Mouse (Mus musculus) spleen, postnatal 36 days (tissue): Measurements from ENCODE around the gene Traf2.
A peak's percentile ranks its signal among the peaks of the same experiment; 100 is the strongest.
"Not testable (repeated sequence)": the region's sequence is repeated elsewhere in the genome, so short reads cannot be mapped to it uniquely, and the experiment has no call there.

Experiments
- DNase-seq, 2 experiments: peaks; one replicate each; pipeline ENCODE4 v3.0.0; 2022; ENCODE audit warnings: low spot score in 2 of 2, mixed read lengths in 1 of 2

Traf2 gene

GRCm38 (mm10) chr2:25575432-25576027 is 28.8 kb upstream of the Traf2 start:
- peak; percentile 50 to 54 for DNase-seq

GRCm38 (mm10) chr2:25574579-25575431 is 28.1 kb upstream of the Traf2 start, which contains the start of the genes Mamdc4 and Phpt1:
Gene Mamdc4, minus strand, starts transcription at chr2:25574845.
Gene Phpt1, minus strand, starts transcription at chr2:25575224.
- peak; percentile 95 for DNase-seq

GRCm38 (mm10) chr2:25574136-25574535 is 27.4 kb upstream of the Traf2 start:
- DNase-seq = no peak

GRCm38 (mm10) chr2:25573068-25573467 is 26.3 kb upstream of the Traf2 start:
- no peak for DNase-seq

- no peak for DNase-seq
These were observed 24.5 kb upstream of the Traf2 start for GRCm38 (mm10) chr2:25571221-25571620.

GRCm38 (mm10) chr2:25569323-25569722 is 22.6 kb upstream of the Traf2 start:
- no peak for DNase-seq

- no peak for DNase-seq
These were observed 21.8 kb upstream of the Traf2 start for GRCm38 (mm10) chr2:25568473-25569019.

GRCm38 (mm10) chr2:25566558-25566957 is 19.8 kb upstream of the Traf2 start:
- DNase-seq = no peak

GRCm38 (mm10) chr2:25565741-25566140 is 19.0 kb upstream of the Traf2 start:
- DNase-seq = no peak

GRCm38 (mm10) chr2:25561946-25562345 is 15.2 kb upstream of the Traf2 start:
- no peak for DNase-seq

GRCm38 (mm10) chr2:25560551-25560950 is 13.8 kb upstream of the Traf2 start:
- DNase-seq = no peak

- DNase-seq = no peak
These were observed 12.0 kb upstream of the Traf2 start for GRCm38 (mm10) chr2:25558774-25559173.

- no peak for DNase-seq
These were observed 11.2 kb upstream of the Traf2 start for GRCm38 (mm10) chr2:25557964-25558360.

- peak; percentile 93 to 94 for DNase-seq
These were observed 10.7 kb upstream of the Traf2 start, which contains the start of gene Edf1 for GRCm38 (mm10) chr2:25557221-25557963. Gene Edf1, plus strand, starts transcription at chr2:25557847.

GRCm38 (mm10) chr2:25556296-25556695 is 9.6 kb upstream of the Traf2 start:
- no peak for DNase-seq

GRCm38 (mm10) chr2:25555479-25555878 is 8.7 kb upstream of the Traf2 start:
- DNase-seq = not testable (repeated sequence)

GRCm38 (mm10) chr2:25553171-25553786 is 6.5 kb upstream of the Traf2 start:
- not testable (repeated sequence) for DNase-seq

GRCm38 (mm10) chr2:25551186-25551585 is 4.4 kb upstream of the Traf2 start:
- DNase-seq = peak; percentile 35 to 52

- peak; percentile 55 to 66 for DNase-seq
These were observed 2.6 kb upstream of the Traf2 start for GRCm38 (mm10) chr2:25549021-25549991.
